Mouse (Mus musculus) cerebellum, adult 11-12 months (tissue): ENCODE measurements around the gene Serpina3f.

Source experiments
- DNase-seq: peaks from one replicate; pipeline ENCODE4 v3.0.0; 2022

Gene Serpina3f

GRCm38 (mm10) chr12:104261041-104261440 is 46.7 kb downstream of the Serpina3f start:
- no peak for DNase-seq

- no peak for DNase-seq
Measured at GRCm38 (mm10) chr12:104262863-104263262, 48.5 kb downstream of the Serpina3f start, which contains the start of gene Serpina3i. Gene Serpina3i (plus strand): TSS chr12:104263122.

GRCm38 (mm10) chr12:104266374-104266773 is 52.0 kb downstream of the Serpina3f start:
- no peak for DNase-seq
